Mouse (Mus musculus): ENCODE data around the gene Tead1. TPM values are rescaled to one million over a fixed set of nuclear protein-coding genes. Genes with fewer than 3 reads are reported as not detected.

Gene Tead1
- total RNA-seq, 2 experiments from 2014 or later = 12.8 to 14.6 TPM

DNA sequence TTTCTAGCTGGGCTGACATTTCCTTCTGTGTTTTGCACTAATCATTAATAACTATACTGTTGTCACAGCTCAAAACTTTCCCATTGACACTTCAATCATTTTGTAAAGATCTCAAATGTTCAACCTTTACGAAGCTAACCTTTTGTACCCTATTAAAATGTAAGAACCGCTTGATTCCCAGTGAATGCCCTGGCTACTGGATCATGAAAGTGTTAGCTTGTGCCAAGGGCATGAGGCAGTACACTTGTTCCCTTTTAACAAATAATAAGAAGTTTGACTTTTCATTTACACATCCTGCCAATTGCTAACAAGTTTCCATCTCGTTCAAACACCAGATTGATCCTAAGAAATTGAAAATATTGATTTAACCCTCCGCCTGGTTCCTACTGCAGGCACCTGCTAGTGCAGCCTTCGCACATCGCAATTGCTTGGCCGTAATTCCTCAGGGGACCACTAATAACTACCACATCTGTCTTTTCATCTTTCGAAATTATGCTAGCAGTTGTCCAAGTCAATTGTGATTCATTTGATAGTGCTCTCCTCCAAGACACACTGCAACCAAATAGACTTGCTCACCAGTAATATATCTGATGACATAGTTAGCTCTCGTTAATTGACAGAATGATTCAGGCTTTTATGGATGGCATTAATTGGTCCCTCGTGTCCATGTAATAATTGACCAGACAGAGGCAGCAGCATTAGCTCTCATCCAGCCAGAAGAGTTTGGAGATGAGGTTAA lies 133.1 kb downstream of the Tead1 start:
- Histone ChIP-seq H3K4me3 (no peak overlapping the region), H3K27ac (no peak overlapping the region)
- no peak for DNase-seq (ENCODE audit: extremely low spot score in 1 of 2, low spot score in 2 of 2)
- no peak for TF ChIP-seq CTCF (IDR thresholded peaks at IDR 0.05)
- intact Hi-C loops (cut with DNase I) = no loop called here

- intact Hi-C loops (cut with DNase I) = no loop called here
- Histone ChIP-seq H3K27ac (no peak overlapping the region), H3K4me3 (no peak overlapping the region)
- TF ChIP-seq CTCF (IDR thresholded peaks at IDR 0.05) = peak; percentile 22
- no peak for DNase-seq (ENCODE audit: extremely low spot score in 1 of 2, low spot score in 2 of 2)
These were observed 134.0 kb downstream of the Tead1 start for GRCm38 (mm10) chr7:112813163-112813562.

DNA sequence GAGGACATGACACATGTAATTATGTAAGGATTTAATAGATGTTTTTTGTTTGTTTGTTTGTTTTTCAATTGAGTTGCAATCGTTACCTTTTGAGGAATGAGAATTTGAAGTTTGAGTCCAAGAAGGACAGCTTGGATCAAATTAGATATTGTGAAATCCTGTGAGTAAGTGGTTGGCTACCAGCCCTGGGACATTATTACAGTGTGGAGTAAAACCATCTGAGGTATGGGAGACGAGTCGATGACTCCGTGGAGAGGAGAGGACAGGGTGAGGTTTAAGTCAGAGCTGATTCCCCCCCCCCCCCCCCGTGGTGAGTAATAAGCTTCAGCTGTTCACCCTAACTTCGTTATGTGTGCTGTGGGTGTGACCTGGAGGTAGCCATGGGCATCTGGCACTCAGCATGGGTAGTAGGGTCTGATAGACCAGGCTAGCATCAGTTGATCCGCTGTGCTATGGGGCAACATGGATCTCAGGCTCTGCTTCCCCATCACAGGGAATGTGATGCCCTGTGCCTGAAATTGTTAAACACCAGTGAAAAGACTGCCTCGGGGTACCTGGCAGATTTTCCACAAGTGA lies 134.7 kb downstream of the Tead1 start:
- no peak for DNase-seq (ENCODE audit: extremely low spot score in 1 of 2, low spot score in 2 of 2)
- TF ChIP-seq CTCF (IDR thresholded peaks at IDR 0.05) = no peak
- no peak overlapping the region for H3K27ac ChIP-seq
- intact Hi-C loops (cut with DNase I) = no loop called here
- no peak overlapping the region for H3K4me3 ChIP-seq

DNA sequence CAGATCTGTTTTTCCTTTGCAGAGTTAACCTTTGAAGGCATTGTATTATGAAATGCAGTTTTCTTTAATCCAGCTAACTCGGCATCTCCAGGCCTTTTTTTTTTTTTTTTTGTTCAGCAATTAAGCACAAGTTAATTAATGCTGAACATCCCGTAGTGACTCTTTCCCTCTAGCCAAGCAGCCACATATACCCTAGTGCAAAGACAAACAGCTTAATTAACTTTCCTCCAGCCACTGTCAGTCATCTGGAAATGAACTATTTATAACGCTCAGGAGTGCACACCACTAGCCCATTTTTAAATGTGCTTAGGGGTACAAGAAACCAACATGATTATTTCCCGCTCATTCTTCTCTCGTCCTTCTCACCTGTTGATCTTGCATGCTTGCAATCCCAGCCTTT lies 136.9 kb downstream of the Tead1 start:
- no peak for DNase-seq (ENCODE audit: extremely low spot score in 1 of 2, low spot score in 2 of 2)
- no peak overlapping the region for H3K27ac ChIP-seq
- intact Hi-C loops (cut with DNase I) = no loop called here
- H3K4me3 ChIP-seq = no peak overlapping the region
- no peak for TF ChIP-seq CTCF (IDR thresholded peaks at IDR 0.05)

DNA sequence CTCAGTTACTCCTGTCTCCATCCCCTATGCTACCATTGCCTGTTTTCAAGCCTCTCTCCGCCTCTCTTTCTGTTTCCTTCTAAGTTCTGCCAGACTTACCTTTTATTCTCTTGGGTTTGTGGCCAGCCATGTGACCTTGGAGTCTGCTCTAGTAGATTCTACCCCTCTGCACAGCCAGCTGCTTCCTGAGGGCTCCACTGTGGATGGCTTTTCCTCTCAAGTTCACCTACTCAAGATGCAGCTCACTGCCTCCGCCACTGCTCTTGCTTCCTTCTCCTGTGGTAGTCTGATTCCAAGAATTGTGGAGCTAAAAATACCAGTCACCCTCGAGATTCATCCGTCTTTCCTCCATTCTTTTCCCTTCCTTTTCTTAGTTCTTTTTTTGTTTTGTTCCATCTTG lies 140.7 kb downstream of the Tead1 start:
- Histone ChIP-seq H3K4me3 (no peak overlapping the region), H3K27ac (0 out of 2 replicates have a peak overlapping the region, but pooled peaks have one; percentile 11)
- TF ChIP-seq CTCF (IDR thresholded peaks at IDR 0.05) = no peak
- intact Hi-C loops (cut with DNase I) = no loop called here
- no peak for DNase-seq (ENCODE audit: extremely low spot score in 1 of 2, low spot score in 2 of 2)

- Histone ChIP-seq H3K4me3 (no peak overlapping the region), H3K27ac (no peak overlapping the region)
- no peak; the same call in none of the 2 replicates for TF ChIP-seq CTCF (IDR thresholded peaks at IDR 0.05)
- intact Hi-C loops (cut with DNase I) = no loop called here
- no peak for DNase-seq (ENCODE audit: extremely low spot score in 1 of 2, low spot score in 2 of 2)
These were observed 143.8 kb downstream of the Tead1 start for GRCm38 (mm10) chr7:112822879-112823278.

DNA sequence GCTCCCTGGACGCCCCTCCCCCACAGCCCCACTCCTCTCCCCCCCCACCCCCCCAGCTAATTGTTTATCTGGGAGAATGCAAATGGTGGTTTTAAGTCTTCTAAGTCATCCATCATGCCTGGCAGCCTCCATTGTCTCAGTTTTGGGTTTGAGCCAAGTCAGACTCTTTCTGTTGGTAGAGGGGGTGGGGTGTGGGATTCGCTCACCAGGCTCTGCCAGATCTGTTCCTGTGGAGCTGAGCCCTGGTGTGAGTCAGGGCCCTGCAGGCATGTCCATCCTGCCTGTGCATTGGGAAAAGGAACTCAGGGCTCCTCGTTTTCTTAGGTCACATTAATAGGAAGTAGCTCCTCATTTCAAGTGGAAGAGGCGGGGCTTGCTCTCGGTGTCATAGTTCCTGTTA lies 144.5 kb downstream of the Tead1 start:
- intact Hi-C loops (cut with DNase I) = no loop called here
- DNase-seq (ENCODE audit: extremely low spot score in 1 of 2, low spot score in 2 of 2) = peak; percentile 17 to 24
- no peak overlapping the region for H3K4me3 ChIP-seq
- TF ChIP-seq CTCF (IDR thresholded peaks at IDR 0.05) = no peak
- no peak overlapping the region for H3K27ac ChIP-seq

- H3K27ac ChIP-seq = peak overlapping the region; percentile 89
- no peak overlapping the region for H3K4me3 ChIP-seq
- DNase-seq (ENCODE audit: extremely low spot score in 1 of 2, low spot score in 2 of 2) = no peak
- TF ChIP-seq CTCF (IDR thresholded peaks at IDR 0.05) = no peak
- intact Hi-C loops (cut with DNase I) = no loop called here
These were observed 146.2 kb downstream of the Tead1 start for GRCm38 (mm10) chr7:112825339-112825781.

- no peak for TF ChIP-seq CTCF (IDR thresholded peaks at IDR 0.05)
- intact Hi-C loops (cut with DNase I) = no loop called here
- Histone ChIP-seq H3K27ac (peak overlapping the region; percentile 89), H3K4me3 (no peak overlapping the region)
- peak; percentile 28 to 29 for DNase-seq (ENCODE audit: extremely low spot score in 1 of 2, low spot score in 2 of 2)
These were observed 147.2 kb downstream of the Tead1 start for GRCm38 (mm10) chr7:112826114-112826911.

DNA sequence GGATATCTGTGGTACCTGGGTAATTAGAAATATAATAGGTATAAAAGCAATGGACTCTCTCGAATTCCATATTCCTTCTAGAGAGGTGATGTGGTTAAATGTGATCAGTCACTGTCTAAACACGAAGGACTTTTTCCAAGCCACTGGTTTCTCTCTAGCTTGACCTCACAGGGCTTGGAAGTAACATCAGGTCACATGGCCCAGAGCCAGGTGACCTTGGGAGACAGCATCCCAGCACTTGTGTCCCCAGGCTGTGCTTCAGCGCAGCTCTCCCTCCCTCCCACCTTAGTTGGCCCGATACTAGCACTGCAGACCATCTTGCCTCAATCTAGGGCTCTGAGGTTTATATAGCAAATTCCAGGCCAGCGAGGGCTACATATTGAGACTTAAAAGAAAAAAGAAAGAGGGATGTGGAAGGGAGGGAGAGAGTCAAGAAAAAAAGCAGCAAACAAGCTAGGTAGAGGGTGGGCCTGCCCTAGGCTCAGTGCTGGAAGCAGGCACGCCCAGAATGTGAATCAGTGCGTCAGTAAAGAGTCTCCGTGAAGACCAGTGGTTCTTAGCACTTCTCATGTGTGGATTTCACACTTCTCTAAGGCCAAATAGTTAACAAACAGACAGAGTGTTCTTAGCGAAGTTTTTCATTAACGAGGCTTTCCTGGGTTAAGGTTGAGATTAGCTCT lies 149.0 kb downstream of the Tead1 start:
- TF ChIP-seq CTCF (IDR thresholded peaks at IDR 0.05) = no peak
- intact Hi-C loops (cut with DNase I) = no loop called here

DNA sequence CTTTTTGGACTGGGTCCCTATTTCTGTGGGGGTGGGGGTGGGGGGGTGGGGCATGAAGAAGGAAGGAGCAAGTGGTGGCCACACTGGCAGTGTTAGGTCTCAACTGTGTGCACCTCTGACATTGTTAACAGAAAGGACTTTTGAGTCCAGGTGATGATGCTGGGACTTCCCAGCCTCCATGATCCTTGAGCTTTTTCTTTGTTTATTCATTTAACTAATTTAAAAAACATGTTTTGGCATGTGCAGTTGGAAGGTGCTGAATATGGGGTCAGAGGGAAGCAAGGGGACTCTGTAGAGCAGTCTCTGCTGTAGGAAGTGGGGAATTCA lies 149.5 kb downstream of the Tead1 start:
- no peak overlapping the region for H3K27ac ChIP-seq
- no peak for DNase-seq (ENCODE audit: extremely low spot score in 1 of 2, low spot score in 2 of 2)
- H3K4me3 ChIP-seq = no peak overlapping the region
- TF ChIP-seq CTCF (IDR thresholded peaks at IDR 0.05) = no peak
- intact Hi-C loops (cut with DNase I) = no loop called here

More for the DNA sequence above, 149.0 kb downstream of the Tead1 start:
- Histone ChIP-seq H3K27ac (no peak overlapping the region), H3K4me3 (no peak overlapping the region)
- no peak for DNase-seq (ENCODE audit: extremely low spot score in 1 of 2, low spot score in 2 of 2)

DNA sequence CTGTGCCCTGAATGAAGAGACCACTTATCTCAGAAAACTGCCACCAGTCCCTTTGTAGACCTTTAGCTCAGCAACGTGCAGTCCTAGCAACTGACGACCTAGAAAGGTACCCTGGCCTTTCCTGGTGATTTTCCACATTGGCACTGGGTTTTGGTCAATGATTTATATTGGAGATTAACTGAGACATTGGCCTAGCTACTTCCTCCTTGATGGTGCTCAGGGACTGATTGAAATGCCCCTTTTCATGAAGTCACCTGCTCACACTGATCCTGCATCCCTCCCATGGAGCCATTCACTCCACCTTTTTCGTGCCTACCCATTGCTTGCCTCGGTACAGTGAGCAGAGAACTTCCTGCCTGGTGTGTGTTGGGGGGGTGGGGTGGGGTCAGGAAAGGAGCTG lies 151.8 kb downstream of the Tead1 start:
- intact Hi-C loops (cut with DNase I) = no loop called here
- DNase-seq (ENCODE audit: extremely low spot score in 1 of 2, low spot score in 2 of 2) = no peak
- Histone ChIP-seq H3K4me3 (no peak overlapping the region), H3K27ac (no peak overlapping the region)
- no peak for TF ChIP-seq CTCF (IDR thresholded peaks at IDR 0.05)

Measured in left cerebral cortex, adult 2 months (tissue).